Mouse (Mus musculus) heart, embryonic 11.5 days (tissue): ENCODE results near the gene Ppp1r9a. TPM values are rescaled to one million over a fixed set of nuclear protein-coding genes. Genes with fewer than 3 reads are reported as not detected.
A peak's percentile ranks its signal among the peaks of the same experiment; 100 is the strongest.

Source experiments
- ATAC-seq: fragments of 200-750 bp; cut with Nextera tagmentation; replicated peaks from 2 replicates; pipeline ENCODE4 v1.8.0; 2017; ENCODE audit warnings: moderate library complexity; ENCODE audit not compliant: insufficient number of reproducible peaks, low FRiP score, low TSS enrichment
- H3K27ac ChIP-seq: fragments of 300-500 bp; sonication (generic); 2 replicates; pipeline ENCODE4 v1.5.1; 2014; ENCODE audit warnings: mild to moderate bottlenecking, low read depth, low read length
- H3K27me3 ChIP-seq: fragments of 300-500 bp; sonication (generic); 2 replicates; pipeline ENCODE4 v1.6.1; 2014; ENCODE audit warnings: mild to moderate bottlenecking, low read length, mixed read lengths; ENCODE audit not compliant: control insufficient read depth, insufficient read depth
- H3K36me3 ChIP-seq: fragments of 300-500 bp; sonication (generic); 2 replicates; pipeline ENCODE4 v1.6.1; 2014; ENCODE audit warnings: mild to moderate bottlenecking, low read length, moderate library complexity, mixed read lengths; ENCODE audit not compliant: control insufficient read depth, insufficient read depth
- H3K4me1 ChIP-seq: fragments of 300-500 bp; sonication (generic); 2 replicates; pipeline ENCODE4 v1.6.1; 2014; ENCODE audit warnings: low read length; ENCODE audit not compliant: control insufficient read depth, insufficient read depth
- H3K4me2 ChIP-seq: fragments of 300-500 bp; sonication (generic); 2 replicates; pipeline ENCODE4 v1.6.1; 2014; ENCODE audit warnings: mild to moderate bottlenecking, moderate library complexity
- H3K4me3 ChIP-seq: fragments of 300-500 bp; sonication (generic); 2 replicates; pipeline ENCODE4 v1.5.1; 2014; ENCODE audit warnings: low read depth, low read length
- H3K9ac ChIP-seq: fragments of 300-500 bp; sonication (generic); 2 replicates; pipeline ENCODE4 v1.6.1; 2014; ENCODE audit warnings: mild to moderate bottlenecking, low read depth, low read length, moderate library complexity
- H3K9me3 ChIP-seq: fragments of 300-500 bp; sonication (generic); replicated peaks from 2 replicates; pipeline ENCODE4 v1.6.1; 2016; ENCODE audit warnings: low read length; ENCODE audit not compliant: control insufficient read depth
- WGBS: fragments of 180-500 bp; shearing (Covaris S2); extraction: QIAGEN DNeasy Blood & Tissue Kit; methylation state at CpG from one replicate; pipeline ENCODE4 v1.1.7; 2014; ENCODE audit not compliant: insufficient replicate concordance; 5-methylcytosine and 5-hydroxymethylcytosine counted together
- polyA plus RNA-seq: library from polyadenylated mRNA; unstranded; fragments of >200 nt; fragmentation: Nextera tagmentation; extraction: Ambion mirVana; gene quantifications from 2 replicates; pipeline ENCODE4 v1.2.1, GENCODE M21; 2014

The Ppp1r9a gene
- polyA plus RNA-seq, 1 experiment from 2014 or later, result 25.0 TPM

- H3K27ac ChIP-seq, result no peak overlapping the region
- peaks cover 9% of the 10 kb centered on the region; the same call in 1 of the 2 replicates for H3K4me1 ChIP-seq
- no peak for ATAC-seq
- peaks cover 4% of the 10 kb centered on the region for H3K36me3 ChIP-seq
- no peaks in the 10 kb centered on the region for H3K27me3 ChIP-seq
- WGBS, result 61% methylated on average over 7 of the region's 7 CpGs
- H3K9me3 ChIP-seq, result no peaks in the 10 kb centered on the region
- no peak overlapping the region for H3K4me2 ChIP-seq
- H3K9ac ChIP-seq, result no peak overlapping the region
- H3K4me3 ChIP-seq, result no peak overlapping the region
Observed at GRCm38 (mm10) chr6:5159385-5159791, 256.7 kb downstream of the Ppp1r9a start.

GRCm38 (mm10) chr6:5162052-5162451 lies 259.3 kb downstream of the Ppp1r9a start:
- Histone ChIP-seq H3K9me3 (no peaks in the 10 kb centered on the region), H3K4me3 (no peak overlapping the region), H3K27me3 (no peaks in the 10 kb centered on the region), H3K9ac (no peak overlapping the region), H3K4me1 (no peaks in the 10 kb centered on the region; the same call in 1 of the 2 replicates), H3K27ac (no peak overlapping the region), H3K4me2 (no peak overlapping the region), H3K36me3 (peaks cover 4% of the 10 kb centered on the region)
- no peak for ATAC-seq
- 79% methylated on average over 6 of the region's 6 CpGs for WGBS

- H3K27ac ChIP-seq, result peak overlapping the region; percentile 54
- H3K4me1 ChIP-seq, result no peaks in the 10 kb centered on the region; the same call in 1 of the 2 replicates
- H3K27me3 ChIP-seq, result no peaks in the 10 kb centered on the region
- H3K9me3 ChIP-seq, result no peaks in the 10 kb centered on the region
- ATAC-seq, result no peak
- peak overlapping the region; percentile 11; the same call in 1 of the 2 replicates for H3K4me2 ChIP-seq
- H3K36me3 ChIP-seq, result peaks cover 2% of the 10 kb centered on the region
- H3K9ac ChIP-seq, result no peak overlapping the region
- H3K4me3 ChIP-seq, result no peak overlapping the region
- WGBS, result 93% methylated on average over 14 of the region's 14 CpGs
Observed at GRCm38 (mm10) chr6:5163507-5164144, 260.9 kb downstream of the Ppp1r9a start.

GRCm38 (mm10) chr6:5164855-5165254 lies 262.1 kb downstream of the Ppp1r9a start:
- H3K27me3 ChIP-seq, result no peaks in the 10 kb centered on the region
- H3K9me3 ChIP-seq, result no peaks in the 10 kb centered on the region
- no peaks in the 10 kb centered on the region; the same call in 1 of the 2 replicates for H3K4me1 ChIP-seq
- no peak for ATAC-seq
- H3K4me3 ChIP-seq, result no peak overlapping the region
- no peak overlapping the region for H3K4me2 ChIP-seq
- WGBS, result 70% methylated on average over 9 of the region's 9 CpGs
- H3K36me3 ChIP-seq, result no peaks in the 10 kb centered on the region
- H3K9ac ChIP-seq, result no peak overlapping the region
- H3K27ac ChIP-seq, result no peak overlapping the region

GRCm38 (mm10) chr6:5167051-5167677 lies 264.4 kb downstream of the Ppp1r9a start:
- no peak for ATAC-seq
- H3K9ac ChIP-seq, result no peak overlapping the region

GRCm38 (mm10) chr6:5168158-5168557 lies 265.4 kb downstream of the Ppp1r9a start:
- Histone ChIP-seq H3K4me3 (no peak overlapping the region), H3K4me2 (no peak overlapping the region), H3K9ac (no peak overlapping the region), H3K4me1 (no peaks in the 10 kb centered on the region; the same call in 1 of the 2 replicates), H3K9me3 (no peaks in the 10 kb centered on the region), H3K27ac (no peak overlapping the region), H3K27me3 (no peaks in the 10 kb centered on the region), H3K36me3 (no peaks in the 10 kb centered on the region)
- 78% methylated on average over 9 of the region's 9 CpGs for WGBS
- ATAC-seq, result no peak

More at GRCm38 (mm10) chr6:5167051-5167677, 264.4 kb downstream of the Ppp1r9a start:
- Histone ChIP-seq H3K27ac (0 out of 2 replicates have a peak overlapping the region, but pooled peaks have one; percentile 50), H3K4me3 (no peak overlapping the region), H3K4me1 (no peaks in the 10 kb centered on the region; the same call in 1 of the 2 replicates), H3K36me3 (no peaks in the 10 kb centered on the region), H3K27me3 (no peaks in the 10 kb centered on the region), H3K9me3 (no peaks in the 10 kb centered on the region), H3K4me2 (peak overlapping the region; percentile 35)
- WGBS, result 36% methylated on average over 14 of the region's 14 CpGs

GRCm38 (mm10) chr6:5171418-5171817 lies 268.7 kb downstream of the Ppp1r9a start:
- Histone ChIP-seq H3K4me1 (no peaks in the 10 kb centered on the region; the same call in 1 of the 2 replicates), H3K4me3 (no peak overlapping the region), H3K36me3 (no peaks in the 10 kb centered on the region), H3K4me2 (no peak overlapping the region), H3K27ac (no peak overlapping the region), H3K9me3 (no peaks in the 10 kb centered on the region), H3K9ac (no peak overlapping the region), H3K27me3 (no peaks in the 10 kb centered on the region)
- 80% methylated on average over 4 of the region's 4 CpGs for WGBS
- ATAC-seq, result no peak

- no peaks in the 10 kb centered on the region for H3K27me3 ChIP-seq
- 65% methylated on average over 9 of the region's 9 CpGs for WGBS
- no peaks in the 10 kb centered on the region for H3K36me3 ChIP-seq
- H3K4me3 ChIP-seq, result no peak overlapping the region
- peak overlapping the region; percentile 19; the same call in 1 of the 2 replicates for H3K4me2 ChIP-seq
- H3K27ac ChIP-seq, result no peak overlapping the region
- no peaks in the 10 kb centered on the region for H3K9me3 ChIP-seq
- H3K9ac ChIP-seq, result no peak overlapping the region
- H3K4me1 ChIP-seq, result no peaks in the 10 kb centered on the region; the same call in 1 of the 2 replicates
- ATAC-seq, result no peak
Observed at GRCm38 (mm10) chr6:5172571-5172970, 269.9 kb downstream of the Ppp1r9a start.
